Mouse (Mus musculus): Measurements from ENCODE around the gene Cast. TPM values are rescaled to one million over a fixed set of nuclear protein-coding genes. Genes with fewer than 3 reads are reported as not detected.

Cast gene
- total RNA-seq, 2 experiments from 2014 or later = 5.6 to 6.8 TPM

DNA sequence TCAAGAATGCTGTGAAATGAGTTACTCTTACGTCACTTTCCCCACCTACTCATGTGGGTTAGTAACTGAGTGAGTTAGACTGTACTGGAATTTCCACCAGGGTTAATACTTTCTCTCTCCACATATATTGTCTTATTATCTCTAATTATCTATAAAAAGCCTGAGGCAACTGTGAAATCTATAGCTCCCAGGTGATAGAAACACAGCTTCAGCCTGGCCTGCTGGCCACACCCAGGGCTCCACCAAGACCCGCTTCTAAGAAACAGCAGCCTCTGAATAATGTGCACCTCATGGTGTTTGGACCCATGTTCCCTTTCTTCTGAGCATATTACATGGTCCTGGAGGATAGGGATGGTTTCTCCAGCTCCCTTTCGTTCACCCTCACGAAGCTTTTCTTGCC, 74.9 kb downstream of the Cast start:
- intact Hi-C loops (cut with DNase I) = no loop called here

DNA sequence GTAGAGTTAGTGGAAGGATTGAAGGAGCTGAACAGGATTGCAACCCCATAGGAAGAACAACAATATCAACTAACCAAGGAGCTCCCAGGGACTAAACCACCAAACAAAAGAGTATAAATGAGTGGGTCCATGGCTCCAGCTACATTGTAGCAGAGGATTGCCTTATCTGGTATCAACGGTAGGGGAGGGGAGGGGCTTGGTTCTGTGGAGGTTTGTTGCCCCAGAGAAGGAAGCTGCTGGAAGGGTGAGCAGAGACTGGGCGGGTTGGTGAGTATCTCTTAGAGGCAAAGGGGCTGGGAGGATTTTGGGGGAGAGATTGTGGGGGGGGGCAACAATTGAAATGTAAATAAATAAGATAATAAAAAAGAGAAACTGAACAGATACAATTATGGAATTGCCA, 89.6 kb downstream of the Cast start:
- no peak for DNase-seq (ENCODE audit: low spot score in 2 of 2)
- intact Hi-C loops (cut with DNase I) = no loop called here

More for the DNA sequence above, 74.9 kb downstream of the Cast start:
- no peak for DNase-seq (ENCODE audit: low spot score in 2 of 2)

DNA sequence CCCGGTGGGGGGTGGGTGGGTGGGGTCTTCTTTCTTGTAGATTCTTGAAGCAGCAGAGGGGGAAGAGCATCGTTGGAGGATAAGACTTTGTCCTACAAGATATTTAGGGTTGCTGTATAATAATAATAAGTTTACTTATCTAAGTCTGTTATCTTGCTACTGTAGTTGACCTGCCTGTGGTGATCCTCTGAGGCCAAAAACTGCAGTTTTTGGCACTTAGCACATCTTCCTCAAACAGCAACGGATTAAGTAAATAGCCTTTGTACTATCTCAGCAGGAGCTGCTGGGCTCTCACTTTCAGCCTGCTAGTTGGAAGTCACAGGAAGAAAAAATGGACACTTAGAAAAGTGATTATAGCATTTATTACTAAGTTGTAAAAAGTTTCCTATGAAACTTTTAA, 112.4 kb downstream of the Cast start:
- DNase-seq (ENCODE audit: low spot score in 2 of 2) = no peak
- intact Hi-C loops (cut with DNase I) = no loop called here

DNA sequence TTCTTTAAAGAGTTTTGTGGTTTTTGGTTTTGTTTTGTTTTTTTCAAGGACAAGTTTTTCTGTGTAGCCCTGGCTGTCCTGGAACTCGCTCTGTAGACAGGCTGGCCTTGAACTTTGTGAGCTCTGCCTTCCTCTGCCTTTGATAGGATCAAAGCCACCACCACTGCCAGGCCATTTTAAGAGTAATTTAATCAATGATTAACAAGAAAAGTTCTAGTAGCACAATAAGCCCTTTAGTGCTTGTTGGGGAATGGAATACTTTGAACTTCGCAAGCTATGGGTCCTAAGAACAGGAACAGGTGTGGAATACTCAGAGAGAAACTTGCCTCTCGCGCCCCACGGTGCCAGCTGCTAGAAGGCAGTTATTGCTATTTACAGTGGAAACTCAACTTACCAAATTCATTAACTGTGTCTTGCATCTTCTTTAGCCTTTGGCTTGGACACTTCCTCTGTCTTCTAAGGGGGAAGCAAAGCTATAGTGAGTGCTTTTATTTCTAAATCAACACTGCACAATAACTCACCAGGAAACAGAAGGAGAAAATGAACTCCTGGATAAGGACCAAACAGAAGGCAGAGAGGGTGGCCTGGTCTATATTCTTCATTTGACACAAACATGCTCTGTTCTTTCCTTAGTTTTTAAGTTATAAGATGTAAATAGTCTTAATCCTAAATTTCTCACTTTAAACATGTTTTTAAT, 113.0 kb downstream of the Cast start:
- DNase-seq (ENCODE audit: low spot score in 2 of 2) = no peak
- intact Hi-C loops (cut with DNase I) = no loop called here

Other genes with a start within 250 kb of the Cast start
- 10 to 100 TPM in 1 of 2 experiments, 1 to 10 TPM in 1; 9.5 to 12.9 TPM for gene Erap1, start 169.2 kb downstream of the Cast start, total RNA-seq (2021)